Mouse (Mus musculus) neural tube, embryonic 11.5 days (tissue): ENCODE measurements around the gene Htra2. TPM values are rescaled to one million over a fixed set of nuclear protein-coding genes. Genes with fewer than 3 reads are reported as not detected.

Experiments
- ATAC-seq: fragments of 200-750 bp; cut with Nextera tagmentation; 2 replicates; pipeline ENCODE4 v1.8.0; 2017; ENCODE audit warnings: moderate number of reproducible peaks, mild to moderate bottlenecking, moderate TSS enrichment, moderate library complexity; ENCODE audit not compliant: insufficient read depth, low FRiP score, low TSS enrichment
- DNase-seq: peaks from one replicate; pipeline ENCODE4 v3.0.0-alpha.2; 2015; ENCODE audit warnings: low spot score
- H3K27ac ChIP-seq: fragments of 300-500 bp; sonication (generic); 2 replicates; pipeline ENCODE4 v1.5.1; 2014; ENCODE audit warnings: low read depth, mild to moderate bottlenecking, low read length
- H3K27me3 ChIP-seq: fragments of 300-500 bp; sonication (generic); 2 replicates; pipeline ENCODE4 v1.6.1; 2014; ENCODE audit warnings: mild to moderate bottlenecking, low read length, mixed read lengths; ENCODE audit not compliant: control insufficient read depth, insufficient read depth
- H3K36me3 ChIP-seq: fragments of 300-500 bp; sonication (generic); 2 replicates; pipeline ENCODE4 v1.6.1; 2014; ENCODE audit warnings: mild to moderate bottlenecking, low read length, moderate library complexity, mixed read lengths; ENCODE audit not compliant: control insufficient read depth, insufficient read depth
- H3K4me1 ChIP-seq: fragments of 300-500 bp; sonication (generic); 2 replicates; pipeline ENCODE4 v1.6.1; 2014; ENCODE audit warnings: low read length, mixed read lengths; ENCODE audit not compliant: control insufficient read depth, insufficient read depth
- H3K4me2 ChIP-seq: fragments of 300-500 bp; sonication (generic); 2 replicates; pipeline ENCODE4 v1.6.1; 2014; ENCODE audit warnings: low read depth, mild to moderate bottlenecking, moderate library complexity
- H3K4me3 ChIP-seq: fragments of 300-500 bp; sonication (generic); 2 replicates; pipeline ENCODE4 v1.5.1; 2014; ENCODE audit warnings: low read depth, low read length
- H3K9ac ChIP-seq: fragments of 300-500 bp; sonication (generic); 2 replicates; pipeline ENCODE4 v1.6.1; 2014; ENCODE audit warnings: mild to moderate bottlenecking, low read length
- H3K9me3 ChIP-seq: fragments of 300-500 bp; sonication (generic); 2 replicates; pipeline ENCODE4 v1.6.1; 2016; ENCODE audit warnings: low read length; ENCODE audit not compliant: control insufficient read depth
- WGBS: fragments of 180-500 bp; shearing (Covaris S2); extraction: QIAGEN DNeasy Blood & Tissue Kit; methylation state at CpG from one replicate; pipeline ENCODE4 v1.1.7; 2014; 5-methylcytosine and 5-hydroxymethylcytosine counted together
- polyA plus RNA-seq: library from polyadenylated mRNA; unstranded; fragments of >200 nt; fragmentation: Nextera tagmentation; extraction: Ambion mirVana; gene quantifications from 2 replicates; pipeline ENCODE4 v1.2.1, GENCODE M21; 2014

The Htra2 gene
- polyA plus RNA-seq, 1 experiment from 2014 or later = 34.1 TPM

DNA sequence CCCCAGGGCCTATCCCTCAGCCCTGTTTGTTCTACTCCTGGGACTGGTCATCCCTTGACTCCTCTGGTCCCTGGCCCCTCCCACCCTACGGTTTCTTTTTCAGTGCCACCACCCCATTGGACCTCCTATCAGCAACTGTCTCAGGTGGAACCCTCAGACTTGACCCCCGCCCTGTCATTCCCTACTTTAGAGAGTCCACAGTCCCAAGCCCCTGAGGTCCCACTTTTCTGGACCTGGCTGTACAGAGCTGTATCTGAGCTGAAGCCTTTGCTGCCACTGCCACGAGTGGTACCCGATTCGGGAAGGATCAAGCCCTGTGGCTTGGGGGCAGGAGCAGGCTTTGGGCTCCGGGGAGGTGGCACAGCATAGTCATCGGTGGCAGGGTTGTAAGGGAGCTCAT is 24.0 kb downstream of the Htra2 start:
- no peak overlapping the region for H3K9ac ChIP-seq
- DNase-seq (no peak), ATAC-seq (no peak)
- H3K4me3 ChIP-seq = no peak overlapping the region
- no peak overlapping the region for H3K27ac ChIP-seq
- no peaks in the 10 kb centered on the region for H3K9me3 ChIP-seq
- no peaks in the 10 kb centered on the region for H3K36me3 ChIP-seq
- WGBS = 70% methylated on average over 7 of the region's 7 CpGs
- H3K27me3 ChIP-seq = peaks cover 22% of the 10 kb centered on the region
- no peak overlapping the region for H3K4me2 ChIP-seq
- H3K4me1 ChIP-seq = peaks cover 7% of the 10 kb centered on the region; the same call in 1 of the 2 replicates

DNA sequence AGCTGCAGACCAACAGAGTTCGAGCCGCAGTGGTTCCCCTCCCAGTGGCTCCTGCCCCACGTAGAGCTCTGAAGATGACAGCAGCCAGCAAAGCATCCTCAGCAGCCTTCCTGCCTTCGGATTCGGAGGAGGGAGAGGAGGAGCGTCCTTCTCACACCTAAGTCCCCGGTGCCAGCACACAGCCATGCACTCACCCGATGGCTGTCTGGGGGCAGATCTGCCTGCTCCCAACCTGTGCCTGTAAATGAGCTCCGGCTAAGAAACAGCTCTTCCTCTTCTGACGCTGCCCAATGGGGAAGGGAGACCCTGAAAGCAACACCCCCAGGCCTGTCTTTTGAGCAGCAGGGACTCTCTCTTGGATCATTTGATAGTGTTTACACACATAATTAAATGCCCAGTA is 25.3 kb downstream of the Htra2 start:
- no peak overlapping the region for H3K27ac ChIP-seq
- H3K9ac ChIP-seq = no peak overlapping the region
- no peak overlapping the region for H3K4me2 ChIP-seq
- 22% methylated on average over 10 of the region's 10 CpGs for WGBS
- DNase-seq (no peak), ATAC-seq (no peak)
- peaks cover 7% of the 10 kb centered on the region; the same call in 1 of the 2 replicates for H3K4me1 ChIP-seq
- H3K27me3 ChIP-seq = peaks cover 22% of the 10 kb centered on the region
- H3K9me3 ChIP-seq = no peaks in the 10 kb centered on the region
- no peaks in the 10 kb centered on the region for H3K36me3 ChIP-seq
- H3K4me3 ChIP-seq = no peak overlapping the region

DNA sequence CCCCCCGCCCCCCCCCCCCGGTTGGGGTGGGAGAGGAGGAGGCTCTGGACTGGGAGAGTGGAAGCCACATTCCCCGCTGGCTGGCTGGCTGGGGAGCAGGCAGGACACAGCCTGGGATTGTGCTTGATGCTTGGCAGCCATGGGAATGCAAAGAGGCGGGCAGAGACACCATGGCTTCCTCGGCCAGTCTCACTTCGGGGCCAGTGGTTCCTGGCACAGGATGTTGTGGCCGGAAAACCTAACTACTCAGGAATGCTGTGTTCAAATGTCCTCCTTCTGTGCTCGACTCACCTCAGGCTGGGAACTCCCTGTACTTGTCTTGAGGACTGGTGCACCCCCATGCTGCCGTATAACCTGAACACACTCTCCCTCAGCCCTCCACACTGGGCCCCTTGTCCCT is 27.4 kb downstream of the Htra2 start:
- no peak for ATAC-seq
- Histone ChIP-seq H3K27ac (no peak overlapping the region), H3K27me3 (peaks cover 22% of the 10 kb centered on the region), H3K4me3 (no peak overlapping the region), H3K9me3 (no peaks in the 10 kb centered on the region), H3K4me2 (no peak overlapping the region), H3K36me3 (no peaks in the 10 kb centered on the region), H3K9ac (no peak overlapping the region), H3K4me1 (peaks cover 5% of the 10 kb centered on the region; the same call in 1 of the 2 replicates)
- WGBS = 59% methylated on average over 8 of the region's 9 CpGs
- no peak for DNase-seq

DNA sequence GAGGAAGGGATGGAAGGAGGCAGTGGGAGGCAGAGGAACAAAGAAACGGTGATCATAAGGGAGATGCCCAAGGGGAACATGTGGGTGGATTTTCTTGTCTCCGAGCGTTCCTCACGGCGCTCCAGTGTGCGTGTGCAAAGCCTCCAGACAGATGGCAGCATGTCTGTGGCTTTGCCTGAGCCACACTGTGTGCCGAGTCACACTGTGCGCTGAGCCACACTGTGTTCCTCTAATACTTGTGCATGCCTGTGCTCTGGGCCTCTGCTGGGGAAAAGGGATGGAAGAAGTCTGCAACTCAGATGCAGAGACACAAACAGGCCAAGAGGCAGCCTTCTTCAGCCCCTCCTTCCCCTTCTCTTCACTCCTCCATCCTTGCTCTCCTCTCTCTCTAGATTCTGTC is 27.8 kb downstream of the Htra2 start:
- ATAC-seq = no peak

DNA sequence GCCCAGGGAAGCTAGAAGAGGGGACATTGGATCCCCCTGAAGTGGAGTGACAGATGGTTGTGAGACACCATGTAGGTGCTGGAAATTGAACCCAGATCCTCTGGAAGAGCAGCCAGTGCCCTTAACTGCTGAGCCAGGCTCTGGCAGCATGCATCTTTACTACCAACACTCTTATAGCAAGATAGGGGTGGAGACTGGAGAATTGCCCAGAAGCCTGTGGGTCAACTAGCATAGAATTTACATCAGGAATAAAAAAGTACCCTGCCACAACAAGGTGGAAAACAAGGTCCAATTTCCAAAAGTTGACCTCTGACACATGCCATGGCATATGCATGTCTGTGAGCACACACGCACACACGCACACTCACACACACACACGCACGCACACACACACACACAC is 29.9 kb downstream of the Htra2 start:
- WGBS = 93% methylated on average over 2 of the region's 4 CpGs
- DNase-seq = no peak

More for the DNA sequence above, 27.8 kb downstream of the Htra2 start:
- no peak for DNase-seq
- peaks cover 20% of the 10 kb centered on the region for H3K27me3 ChIP-seq
- H3K4me2 ChIP-seq = no peak overlapping the region
- no peaks in the 10 kb centered on the region for H3K9me3 ChIP-seq
- 67% methylated on average over 8 of the region's 8 CpGs for WGBS
- H3K36me3 ChIP-seq = no peaks in the 10 kb centered on the region
- H3K9ac ChIP-seq = no peak overlapping the region
- no peak overlapping the region for H3K27ac ChIP-seq
- H3K4me3 ChIP-seq = no peak overlapping the region
- peaks cover 2% of the 10 kb centered on the region; the same call in 1 of the 2 replicates for H3K4me1 ChIP-seq

DNA sequence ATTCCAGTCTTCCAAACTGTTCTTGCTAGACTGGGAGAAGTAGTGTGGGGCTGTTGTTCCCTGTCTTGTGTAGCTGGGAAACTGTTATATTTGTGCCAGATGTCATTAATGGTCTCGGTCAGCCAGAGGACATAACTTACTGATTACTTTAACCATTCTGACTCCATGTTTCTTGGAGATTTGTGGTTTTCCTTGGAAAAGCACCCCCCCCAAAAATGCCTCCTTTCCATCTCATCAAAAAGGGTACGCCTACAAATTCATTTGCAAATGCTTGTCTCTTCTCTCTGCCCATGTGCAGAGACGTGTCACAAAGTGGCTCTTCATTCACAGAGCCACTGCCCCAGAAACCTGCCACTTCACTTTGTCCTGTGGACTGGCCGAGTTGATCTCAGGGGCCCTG is 30.7 kb downstream of the Htra2 start:
- Histone ChIP-seq H3K36me3 (no peaks in the 10 kb centered on the region), H3K4me2 (no peak overlapping the region), H3K4me1 (no peaks in the 10 kb centered on the region), H3K9me3 (no peaks in the 10 kb centered on the region), H3K9ac (no peak overlapping the region), H3K27ac (no peak overlapping the region), H3K4me3 (no peak overlapping the region), H3K27me3 (0 out of 2 replicates have a peak, but pooled peaks cover 4% of the 10 kb centered on the region)
- ATAC-seq (no peak), DNase-seq (no peak)
- 78% methylated on average over 4 of the region's 4 CpGs for WGBS

More for the DNA sequence above, 29.9 kb downstream of the Htra2 start:
- H3K4me2 ChIP-seq = no peak overlapping the region
- H3K36me3 ChIP-seq = no peaks in the 10 kb centered on the region
- H3K4me3 ChIP-seq = no peak overlapping the region
- 0 out of 2 replicates have a peak, but pooled peaks cover 6% of the 10 kb centered on the region for H3K27me3 ChIP-seq
- H3K9ac ChIP-seq = no peak overlapping the region
- no peaks in the 10 kb centered on the region for H3K4me1 ChIP-seq
- no peaks in the 10 kb centered on the region for H3K9me3 ChIP-seq
- no peak overlapping the region for H3K27ac ChIP-seq
- ATAC-seq = no peak

DNA sequence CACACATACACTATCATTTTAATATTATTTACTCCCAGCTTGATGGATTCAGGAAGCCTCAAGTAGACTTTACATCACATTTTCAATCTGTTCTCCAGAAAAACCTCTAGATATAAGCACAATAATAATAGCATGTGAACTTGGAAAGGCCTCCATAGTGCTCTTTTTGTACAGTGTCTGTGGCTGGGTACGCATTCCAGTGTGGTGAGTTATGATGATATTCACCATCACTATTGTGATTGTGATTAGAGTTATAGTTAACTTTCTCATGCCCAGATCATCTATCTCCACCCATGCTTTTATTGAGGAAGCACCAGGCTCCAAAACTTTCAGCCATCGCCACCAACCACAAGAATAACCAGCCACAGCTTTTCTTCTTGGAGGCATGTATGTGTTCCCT is 31.3 kb downstream of the Htra2 start:
- no peak overlapping the region for H3K9ac ChIP-seq
- H3K27ac ChIP-seq = no peak overlapping the region
- H3K4me2 ChIP-seq = no peak overlapping the region
- no peaks in the 10 kb centered on the region for H3K9me3 ChIP-seq
- H3K36me3 ChIP-seq = no peaks in the 10 kb centered on the region
- ATAC-seq (no peak), DNase-seq (no peak)
- H3K4me3 ChIP-seq = no peak overlapping the region
- H3K4me1 ChIP-seq = no peaks in the 10 kb centered on the region
- 91% methylated on average over 2 of the region's 2 CpGs for WGBS
- 0 out of 2 replicates have a peak, but pooled peaks cover 4% of the 10 kb centered on the region for H3K27me3 ChIP-seq

DNA sequence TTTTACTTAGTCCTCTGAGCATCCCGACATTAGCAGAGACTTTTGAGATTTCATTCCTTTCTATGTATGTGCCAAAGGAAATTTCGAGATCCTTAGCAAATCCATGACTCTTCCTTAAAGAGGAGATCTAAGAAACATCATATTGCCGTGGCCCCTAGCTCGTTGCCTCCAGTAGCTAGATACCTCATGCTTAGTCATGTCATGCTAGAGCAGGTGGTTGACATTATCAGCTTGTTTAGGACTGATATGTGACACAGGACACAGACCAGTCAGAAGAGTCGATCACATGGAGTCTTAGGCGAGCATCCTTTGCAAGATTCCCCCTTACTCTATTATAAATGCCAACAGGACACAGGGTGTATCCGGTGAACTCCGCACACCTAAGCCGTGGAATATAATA is 32.1 kb downstream of the Htra2 start:
- Histone ChIP-seq H3K4me3 (no peak overlapping the region), H3K4me1 (no peaks in the 10 kb centered on the region), H3K27me3 (no peaks in the 10 kb centered on the region), H3K9me3 (no peaks in the 10 kb centered on the region), H3K27ac (no peak overlapping the region), H3K9ac (no peak overlapping the region), H3K36me3 (no peaks in the 10 kb centered on the region), H3K4me2 (no peak overlapping the region)
- DNase-seq (no peak), ATAC-seq (no peak)
- 90% methylated on average over 9 of the region's 9 CpGs for WGBS

DNA sequence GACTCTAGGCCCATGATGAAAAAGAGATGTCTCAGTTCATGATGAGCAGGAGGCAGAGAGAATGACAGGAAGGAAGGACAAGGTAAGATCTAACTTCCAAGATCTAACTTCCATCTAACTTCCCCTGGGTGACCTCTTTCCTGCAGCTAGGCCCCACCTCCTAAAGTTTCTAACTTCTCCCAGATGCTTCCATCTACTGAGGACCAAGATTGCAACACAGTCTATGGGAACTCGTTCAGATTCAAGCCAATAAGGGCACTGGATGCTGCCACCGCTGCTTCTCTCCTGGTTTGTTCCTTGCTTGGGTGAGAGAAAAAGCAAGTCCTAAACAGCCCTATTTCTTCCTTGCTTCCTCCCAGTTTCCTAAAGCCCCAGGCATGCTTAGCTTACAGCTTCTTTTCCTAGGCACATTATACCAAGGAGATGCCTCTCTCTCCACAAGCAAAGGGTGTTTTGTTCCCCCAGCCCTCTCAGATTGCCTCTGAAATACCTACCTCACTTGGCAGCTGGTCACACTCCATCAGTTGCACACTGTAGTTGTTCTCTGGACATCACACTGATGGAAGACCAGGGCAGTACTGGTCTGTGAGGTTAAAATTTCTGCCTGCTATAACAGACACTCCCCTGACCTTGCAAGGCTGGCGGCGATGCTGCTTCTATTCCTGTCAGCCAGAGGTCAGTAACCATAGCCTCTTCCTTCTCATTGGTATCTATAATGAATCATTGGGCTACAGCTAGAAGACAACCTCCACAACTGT is 34.1 kb downstream of the Htra2 start:
- ATAC-seq = no peak
- DNase-seq = no peak

More for the DNA sequence above, 34.1 kb downstream of the Htra2 start:
- H3K4me1 ChIP-seq = no peaks in the 10 kb centered on the region
- H3K4me3 ChIP-seq = no peak overlapping the region
- H3K27ac ChIP-seq = no peak overlapping the region
- WGBS = 83% methylated on average over 4 of the region's 4 CpGs
- no peaks in the 10 kb centered on the region for H3K9me3 ChIP-seq
- H3K9ac ChIP-seq = no peak overlapping the region
- no peaks in the 10 kb centered on the region for H3K27me3 ChIP-seq
- H3K4me2 ChIP-seq = no peak overlapping the region
- H3K36me3 ChIP-seq = no peaks in the 10 kb centered on the region
